Mouse (Mus musculus) midbrain, embryonic 11.5 days (tissue): ENCODE measurements at regions not wholly inside any gene's neighbourhood (a gene's known extent, or its start where the extent isn't known, plus 50 kb on each side); places are given as distances from the start of the nearest gene placed in this dataset.
A peak's percentile ranks its signal among the peaks of the same experiment; 100 is the strongest.

Experiments used
- ATAC-seq: fragments of 200-750 bp; cut with Nextera tagmentation; 2 replicates; pipeline ENCODE4 v1.8.0; 2017; ENCODE audit warnings: moderate TSS enrichment, moderate library complexity; ENCODE audit not compliant: low FRiP score
- DNase-seq: peaks from one replicate; pipeline ENCODE4 v3.0.0; 2015; ENCODE audit warnings: low spot score; ENCODE audit errors: missing footprints
- H3K27ac ChIP-seq: fragments of 300-500 bp; sonication (generic); 2 replicates; pipeline ENCODE4 v1.5.1; 2014; ENCODE audit warnings: low read depth, low read length
- H3K27me3 ChIP-seq: fragments of 300-500 bp; sonication (generic); 2 replicates; pipeline ENCODE4 v1.6.1; 2014; ENCODE audit warnings: mild to moderate bottlenecking, low read length, moderate library complexity, mixed read lengths; ENCODE audit not compliant: control insufficient read depth, insufficient read depth
- H3K36me3 ChIP-seq: fragments of 300-500 bp; sonication (generic); 2 replicates; pipeline ENCODE4 v1.6.1; 2014; ENCODE audit warnings: mild to moderate bottlenecking, low read length, moderate library complexity, mixed read lengths; ENCODE audit not compliant: control insufficient read depth, insufficient read depth
- H3K4me1 ChIP-seq: fragments of 300-500 bp; sonication (generic); 2 replicates; pipeline ENCODE4 v1.6.1; 2014; ENCODE audit warnings: low read length; ENCODE audit not compliant: control insufficient read depth, insufficient read depth
- H3K4me2 ChIP-seq: fragments of 300-500 bp; sonication (generic); 2 replicates; pipeline ENCODE4 v1.6.1; 2014; ENCODE audit warnings: mild to moderate bottlenecking, moderate library complexity
- H3K4me3 ChIP-seq: fragments of 300-500 bp; sonication (generic); 2 replicates; pipeline ENCODE4 v1.5.1; 2014; ENCODE audit warnings: low read depth, low read length
- H3K9ac ChIP-seq: fragments of 300-500 bp; sonication (generic); 2 replicates; pipeline ENCODE4 v1.6.1; 2014; ENCODE audit warnings: low read length
- H3K9me3 ChIP-seq: fragments of 300-500 bp; sonication (generic); 2 replicates; pipeline ENCODE4 v1.6.1; 2016; ENCODE audit warnings: low read length; ENCODE audit not compliant: control insufficient read depth
- WGBS: fragments of 180-500 bp; shearing (Covaris S2); extraction: QIAGEN DNeasy Blood & Tissue Kit; methylation state at CpG from one replicate; pipeline ENCODE4 v1.1.7; 2014; 5-methylcytosine and 5-hydroxymethylcytosine counted together

- no peak overlapping the region for H3K27ac ChIP-seq
- no peaks in the 10 kb centered on the region for H3K36me3 ChIP-seq
- H3K4me1 ChIP-seq: no peaks in the 10 kb centered on the region
- H3K27me3 ChIP-seq: no peaks in the 10 kb centered on the region
- H3K4me2 ChIP-seq: no peak overlapping the region
- WGBS: 80% methylated on average over 1 of the region's 1 CpGs
- no peak overlapping the region for H3K9ac ChIP-seq
- DNase-seq (no peak), ATAC-seq (no peak)
- no peak overlapping the region for H3K4me3 ChIP-seq
- H3K9me3 ChIP-seq: no peaks in the 10 kb centered on the region
Observed at GRCm38 (mm10) chr2:133181216-133181615, 235.5 kb upstream of the Fermt1 start.

- H3K4me1 ChIP-seq: no peaks in the 10 kb centered on the region
- no peak for DNase-seq
- H3K4me3 ChIP-seq: no peak overlapping the region
- H3K4me2 ChIP-seq: no peak overlapping the region
- H3K36me3 ChIP-seq: no peaks in the 10 kb centered on the region
- no peak overlapping the region for H3K27ac ChIP-seq
- WGBS: 65% methylated on average over 4 of the region's 4 CpGs
- H3K9me3 ChIP-seq: no peaks in the 10 kb centered on the region
- H3K27me3 ChIP-seq: no peaks in the 10 kb centered on the region
- no peak overlapping the region for H3K9ac ChIP-seq
- peak; percentile 50; the same call in 1 of the 2 replicates for ATAC-seq
Observed at GRCm38 (mm10) chr2:133182920-133183319, 237.2 kb upstream of the Fermt1 start.

- Histone ChIP-seq H3K9ac (no peak overlapping the region), H3K9me3 (no peaks in the 10 kb centered on the region), H3K4me1 (no peaks in the 10 kb centered on the region), H3K36me3 (no peaks in the 10 kb centered on the region), H3K4me3 (no peak overlapping the region), H3K27me3 (no peaks in the 10 kb centered on the region), H3K4me2 (no peak overlapping the region), H3K27ac (no peak overlapping the region)
- DNase-seq (peak; percentile 86), ATAC-seq (0 out of 2 replicates have a peak, but pooled peaks have one; percentile 24)
- 28% methylated on average over 5 of the region's 5 CpGs for WGBS
Observed at GRCm38 (mm10) chr2:133204295-133204866, 258.7 kb upstream of the Fermt1 start.

GRCm38 (mm10) chr2:133208498-133208897, 262.8 kb upstream of the Fermt1 start:
- Histone ChIP-seq H3K9me3 (no peaks in the 10 kb centered on the region), H3K4me1 (no peaks in the 10 kb centered on the region), H3K4me3 (no peak overlapping the region), H3K4me2 (no peak overlapping the region), H3K9ac (no peak overlapping the region), H3K27ac (no peak overlapping the region), H3K27me3 (no peaks in the 10 kb centered on the region), H3K36me3 (no peaks in the 10 kb centered on the region)
- WGBS: 82% methylated on average over 4 of the region's 4 CpGs
- ATAC-seq (no peak), DNase-seq (peak; percentile 59)

- H3K9me3 ChIP-seq: no peaks in the 10 kb centered on the region
- H3K27me3 ChIP-seq: no peaks in the 10 kb centered on the region
- no peaks in the 10 kb centered on the region for H3K4me1 ChIP-seq
- H3K27ac ChIP-seq: no peak overlapping the region
- H3K36me3 ChIP-seq: no peaks in the 10 kb centered on the region
- 58% methylated on average over 4 of the region's 4 CpGs for whole genome bisulfite sequencing
- ATAC-seq: no peak
- no peak overlapping the region for H3K9ac ChIP-seq
- peak; percentile 56 for DNase-seq
- H3K4me3 ChIP-seq: no peak overlapping the region
- H3K4me2 ChIP-seq: no peak overlapping the region
Observed at GRCm38 (mm10) chr2:133221762-133222556, 276.3 kb upstream of the Fermt1 start.

- ATAC-seq (no peak), DNase-seq (peak; percentile 75)
- Histone ChIP-seq H3K4me3 (no peak overlapping the region), H3K4me1 (no peaks in the 10 kb centered on the region), H3K27me3 (no peaks in the 10 kb centered on the region), H3K27ac (no peak overlapping the region), H3K36me3 (no peaks in the 10 kb centered on the region), H3K9me3 (no peaks in the 10 kb centered on the region), H3K9ac (no peak overlapping the region), H3K4me2 (no peak overlapping the region)
- 82% methylated on average over 4 of the region's 4 CpGs for WGBS
Observed at GRCm38 (mm10) chr2:133235175-133235920, 289.6 kb upstream of the Fermt1 start.

- ATAC-seq (no peak), DNase-seq (no peak)
- Histone ChIP-seq H3K27ac (no peak overlapping the region), H3K4me2 (no peak overlapping the region), H3K36me3 (no peaks in the 10 kb centered on the region), H3K9me3 (no peaks in the 10 kb centered on the region), H3K9ac (no peak overlapping the region), H3K27me3 (no peaks in the 10 kb centered on the region), H3K4me1 (no peaks in the 10 kb centered on the region), H3K4me3 (no peak overlapping the region)
- WGBS: 85% methylated on average over 2 of the region's 2 CpGs
Observed at GRCm38 (mm10) chr2:133252131-133252530, 299.8 kb upstream of the Bmp2 start.

GRCm38 (mm10) chr2:133274424-133274823, 277.5 kb upstream of the Bmp2 start:
- no peak for ATAC-seq
- H3K4me1 ChIP-seq: no peaks in the 10 kb centered on the region
- H3K4me3 ChIP-seq: no peak overlapping the region
- no peaks in the 10 kb centered on the region for H3K27me3 ChIP-seq
- no peak for DNase-seq
- H3K9ac ChIP-seq: no peak overlapping the region
- no peak overlapping the region for H3K27ac ChIP-seq
- H3K9me3 ChIP-seq: no peaks in the 10 kb centered on the region
- no peak overlapping the region for H3K4me2 ChIP-seq
- 69% methylated on average over 4 of the region's 4 CpGs for WGBS
- H3K36me3 ChIP-seq: no peaks in the 10 kb centered on the region

- 48% methylated on average over 4 of the region's 4 CpGs for WGBS
- Histone ChIP-seq H3K36me3 (no peaks in the 10 kb centered on the region), H3K9me3 (no peaks in the 10 kb centered on the region), H3K27me3 (no peaks in the 10 kb centered on the region), H3K4me1 (no peaks in the 10 kb centered on the region), H3K27ac (no peak overlapping the region), H3K4me2 (no peak overlapping the region), H3K4me3 (no peak overlapping the region), H3K9ac (no peak overlapping the region)
- DNase-seq (no peak), ATAC-seq (no peak)
Observed at GRCm38 (mm10) chr2:133278546-133278945, 273.4 kb upstream of the Bmp2 start.
